Mouse (Mus musculus) stomach, embryonic 16.5 days (tissue): ENCODE results near the gene Osbpl8. TPM values are rescaled to one million over a fixed set of nuclear protein-coding genes. Genes with fewer than 3 reads are reported as not detected.
"Not testable (repeated sequence)": the region's sequence is repeated elsewhere in the genome, so short reads cannot be mapped to it uniquely, and the experiment has no call there.

Experiments
- ATAC-seq: fragments of 200-750 bp; cut with Nextera tagmentation; 2 replicates; pipeline ENCODE4 v1.8.0; 2017; ENCODE audit warnings: moderate number of reproducible peaks, moderate TSS enrichment; ENCODE audit not compliant: insufficient read depth, low FRiP score
- H3K27ac ChIP-seq: fragments of 300-500 bp; sonication (generic); 2 replicates; pipeline ENCODE4 v1.5.1; 2014; ENCODE audit warnings: low read length
- H3K27me3 ChIP-seq: fragments of 300-500 bp; sonication (generic); 2 replicates; pipeline ENCODE4 v1.6.1; 2014; ENCODE audit warnings: low read length, control low read depth, mixed read lengths; ENCODE audit not compliant: control insufficient read depth, insufficient read depth
- H3K36me3 ChIP-seq: fragments of 300-500 bp; sonication (generic); 2 replicates; pipeline ENCODE4 v1.6.1; 2014; ENCODE audit warnings: low read length; ENCODE audit not compliant: control insufficient read depth, insufficient read depth
- H3K4me1 ChIP-seq: fragments of 300-500 bp; sonication (generic); 2 replicates; pipeline ENCODE4 v1.6.1; 2014; ENCODE audit warnings: low read length, control low read depth, mixed read lengths; ENCODE audit not compliant: control insufficient read depth, insufficient read depth
- H3K4me2 ChIP-seq: fragments of 300-500 bp; sonication (generic); 2 replicates; pipeline ENCODE4 v1.6.1; 2014; ENCODE audit warnings: low read depth, low read length, mixed read lengths
- H3K4me3 ChIP-seq: fragments of 300-500 bp; sonication (generic); replicated peaks from 2 replicates; pipeline ENCODE4 v1.5.1; 2014; ENCODE audit warnings: mild to moderate bottlenecking, low read length
- H3K9ac ChIP-seq: fragments of 300-500 bp; sonication (generic); 2 replicates; pipeline ENCODE4 v1.6.1; 2014; ENCODE audit warnings: low read length
- H3K9me3 ChIP-seq: fragments of 300-500 bp; sonication (generic); replicated peaks from 2 replicates; pipeline ENCODE4 v1.6.1; 2016; ENCODE audit warnings: low read length, control low read depth; ENCODE audit not compliant: control insufficient read depth
- WGBS: fragments of 180-500 bp; shearing (Covaris S2); extraction: QIAGEN DNeasy Blood & Tissue Kit; methylation state at CpG from one replicate; pipeline ENCODE4 v1.1.7; 2014; 5-methylcytosine and 5-hydroxymethylcytosine counted together
- polyA plus RNA-seq: library from polyadenylated mRNA; unstranded; fragments of >200 nt; fragmentation: Nextera tagmentation; extraction: Ambion mirVana; gene quantifications from 2 replicates; pipeline ENCODE4 v1.2.1, GENCODE M21; 2015

Osbpl8 gene
- polyA plus RNA-seq, 1 experiment from 2014 or later: 6.7 TPM

DNA sequence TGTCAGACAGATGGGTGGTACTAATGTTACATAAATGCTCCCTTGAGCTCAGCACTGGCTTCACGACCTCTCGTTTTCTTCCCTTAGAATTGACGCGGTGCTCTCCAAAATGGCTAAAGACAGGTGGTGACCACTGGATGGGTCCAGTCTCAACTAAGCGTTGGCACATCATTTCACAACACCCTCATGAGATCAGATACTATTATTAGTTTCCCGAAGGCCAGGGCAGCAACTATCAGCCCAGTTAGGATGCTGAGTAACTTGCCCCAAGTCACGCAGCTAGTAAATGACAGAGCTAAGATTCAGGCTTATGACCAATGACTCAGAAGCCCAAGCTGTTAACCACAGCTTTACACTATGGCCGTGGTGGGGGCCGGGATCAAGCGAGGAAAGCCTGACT lies 37.2 kb upstream of the Osbpl8 start:
- Histone ChIP-seq H3K4me2 (no peak overlapping the region), H3K36me3 (no peaks in the 10 kb centered on the region), H3K9me3 (no peaks in the 10 kb centered on the region), H3K27ac (no peak overlapping the region), H3K27me3 (no peaks in the 10 kb centered on the region), H3K4me3 (no peak overlapping the region), H3K9ac (no peak overlapping the region), H3K4me1 (no peaks in the 10 kb centered on the region)
- no peak for ATAC-seq
- 84% methylated on average over 10 of the region's 10 CpGs for WGBS

DNA sequence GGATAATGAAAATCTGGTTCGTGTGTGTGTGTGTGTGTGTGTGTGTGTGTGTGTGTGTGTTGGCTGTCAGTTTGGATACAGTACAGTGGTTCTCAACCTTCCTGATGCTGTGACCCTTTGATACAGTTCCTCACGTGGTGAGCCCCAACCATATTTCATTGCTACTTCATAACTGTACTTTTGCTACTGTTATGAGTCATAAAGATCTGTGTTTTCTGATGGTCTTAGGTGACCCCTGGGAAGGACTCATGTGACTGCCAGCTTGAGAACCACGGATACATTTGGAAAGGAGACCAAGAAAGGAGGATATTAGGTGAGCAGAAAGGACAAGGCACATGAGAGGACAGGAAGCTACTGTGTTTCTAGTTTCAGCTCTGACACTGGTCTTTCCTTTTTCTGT lies 36.1 kb upstream of the Osbpl8 start:
- H3K4me1 ChIP-seq: no peaks in the 10 kb centered on the region
- no peaks in the 10 kb centered on the region for H3K36me3 ChIP-seq
- H3K4me2 ChIP-seq: no peak overlapping the region
- no peak for ATAC-seq
- no peaks in the 10 kb centered on the region for H3K9me3 ChIP-seq
- no peak overlapping the region for H3K27ac ChIP-seq
- WGBS: 64% methylated on average over 3 of the region's 3 CpGs
- no peak overlapping the region for H3K9ac ChIP-seq
- no peaks in the 10 kb centered on the region for H3K27me3 ChIP-seq
- no peak overlapping the region for H3K4me3 ChIP-seq

DNA sequence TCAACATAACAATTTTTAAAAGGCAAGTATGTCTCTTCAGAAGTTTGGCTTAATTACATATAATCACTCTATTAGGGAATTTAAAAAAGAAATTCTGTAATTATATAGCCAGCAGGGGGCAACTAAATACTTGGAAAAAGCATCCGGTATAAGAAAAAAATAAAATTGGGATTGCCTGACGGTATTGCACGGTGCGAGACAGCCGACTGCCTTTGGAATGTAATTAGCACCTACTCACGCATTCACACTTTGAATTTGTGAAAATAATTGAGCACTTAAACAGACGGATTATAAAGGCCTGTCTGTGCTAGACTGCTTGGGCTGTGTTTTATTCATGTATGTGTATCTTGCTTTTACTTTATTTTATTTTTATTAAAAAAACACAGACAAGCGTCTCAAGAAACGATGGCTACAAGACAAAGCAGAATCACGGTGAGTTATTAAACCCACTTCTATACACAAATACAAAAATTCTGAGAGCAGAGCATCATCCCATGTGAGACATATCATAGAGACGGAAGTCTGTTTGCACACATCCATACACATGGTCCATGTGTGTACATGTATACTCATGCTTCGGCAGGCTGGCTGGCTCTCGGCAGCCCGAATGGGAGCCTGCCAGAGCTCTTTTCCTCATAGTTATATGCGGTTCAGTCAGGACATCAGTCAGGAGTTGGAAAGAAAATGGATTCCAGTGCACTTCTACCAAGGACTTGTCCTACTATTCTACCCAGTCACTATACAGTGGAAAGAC lies 34.5 kb upstream of the Osbpl8 start:
- WGBS: 80% methylated on average over 15 of the region's 15 CpGs
- no peak overlapping the region for H3K4me2 ChIP-seq
- ATAC-seq: no peak
- no peaks in the 10 kb centered on the region for H3K36me3 ChIP-seq
- no peak overlapping the region for H3K9ac ChIP-seq
- H3K4me1 ChIP-seq: no peaks in the 10 kb centered on the region
- no peak overlapping the region for H3K4me3 ChIP-seq
- H3K27ac ChIP-seq: no peak overlapping the region
- no peaks in the 10 kb centered on the region for H3K9me3 ChIP-seq
- no peaks in the 10 kb centered on the region for H3K27me3 ChIP-seq

DNA sequence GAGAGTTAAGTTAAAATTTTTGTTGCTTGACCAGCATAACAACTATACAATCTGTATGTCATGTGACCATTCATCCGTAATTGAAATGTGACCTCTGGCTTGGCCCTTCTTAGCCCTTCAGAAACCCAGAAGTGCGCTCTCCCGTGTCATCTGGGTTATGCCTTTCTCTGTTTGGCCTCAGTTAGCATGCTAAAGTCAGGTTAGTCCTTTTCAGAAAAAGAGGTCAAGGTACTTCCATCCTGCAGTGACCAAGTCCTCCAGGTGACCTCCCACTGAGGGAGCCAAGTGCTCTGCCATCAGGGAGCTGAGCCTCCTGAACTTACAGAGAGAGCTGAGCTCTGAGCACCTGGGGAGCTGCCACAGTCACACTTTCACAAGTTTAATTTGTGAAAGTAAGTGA lies 33.7 kb upstream of the Osbpl8 start:
- 63% methylated on average over 3 of the region's 3 CpGs for WGBS
- no peak overlapping the region for H3K4me3 ChIP-seq
- H3K27me3 ChIP-seq: no peaks in the 10 kb centered on the region
- no peak overlapping the region for H3K4me2 ChIP-seq
- no peak overlapping the region for H3K9ac ChIP-seq
- ATAC-seq: no peak
- no peaks in the 10 kb centered on the region for H3K4me1 ChIP-seq
- H3K27ac ChIP-seq: no peak overlapping the region
- H3K9me3 ChIP-seq: no peaks in the 10 kb centered on the region
- H3K36me3 ChIP-seq: no peaks in the 10 kb centered on the region

DNA sequence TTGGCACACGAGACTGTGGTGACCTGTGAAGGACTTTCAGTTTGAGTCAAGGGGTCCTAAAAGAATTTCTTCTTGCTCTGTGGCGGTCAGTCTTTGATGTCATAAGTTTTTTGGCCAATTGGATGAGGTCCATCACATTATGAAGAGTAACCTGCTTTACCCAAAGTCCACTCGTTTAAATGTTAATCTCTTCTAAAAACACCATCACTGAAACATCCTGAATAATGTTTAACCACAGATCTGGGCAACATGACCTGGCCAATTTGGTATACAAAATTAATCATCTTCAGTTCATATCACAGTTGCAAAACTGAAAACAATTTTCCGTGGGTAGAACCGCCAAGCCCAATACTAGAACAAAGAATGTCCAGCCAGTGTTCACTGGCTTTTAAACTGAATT lies 31.3 kb upstream of the Osbpl8 start:
- no peak overlapping the region for H3K4me3 ChIP-seq
- H3K27ac ChIP-seq: no peak overlapping the region
- H3K4me1 ChIP-seq: no peaks in the 10 kb centered on the region
- H3K4me2 ChIP-seq: no peak overlapping the region
- H3K36me3 ChIP-seq: no peaks in the 10 kb centered on the region
- ATAC-seq: no peak
- no peaks in the 10 kb centered on the region for H3K9me3 ChIP-seq
- H3K9ac ChIP-seq: no peak overlapping the region
- no peaks in the 10 kb centered on the region for H3K27me3 ChIP-seq
- WGBS: 78% methylated on average over 5 of the region's 5 CpGs

DNA sequence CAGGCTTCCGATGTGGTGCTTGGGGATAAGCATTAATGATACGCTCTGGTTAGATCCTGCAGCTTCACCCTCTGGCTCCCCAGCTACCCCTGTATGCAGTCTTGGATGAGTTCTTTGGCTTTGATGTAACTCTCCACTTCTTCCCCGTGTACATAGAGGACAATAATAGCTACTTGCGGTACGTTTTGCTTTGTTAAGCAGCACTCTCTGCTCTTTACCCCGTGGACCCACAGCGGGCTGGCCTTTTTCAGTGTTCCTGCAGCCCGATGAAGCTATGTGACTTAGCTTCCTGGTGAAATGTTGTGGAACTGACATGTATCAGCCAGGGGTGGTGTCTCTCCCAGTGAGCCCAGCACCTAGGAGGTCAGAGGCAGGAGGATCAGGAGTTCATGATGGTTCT lies 30.6 kb upstream of the Osbpl8 start:
- WGBS: 90% methylated on average over 8 of the region's 8 CpGs
- H3K36me3 ChIP-seq: no peaks in the 10 kb centered on the region
- no peak overlapping the region for H3K4me3 ChIP-seq
- H3K27me3 ChIP-seq: no peaks in the 10 kb centered on the region
- H3K4me2 ChIP-seq: no peak overlapping the region
- no peak for ATAC-seq
- no peaks in the 10 kb centered on the region for H3K9me3 ChIP-seq
- no peaks in the 10 kb centered on the region for H3K4me1 ChIP-seq
- no peak overlapping the region for H3K27ac ChIP-seq
- no peak overlapping the region for H3K9ac ChIP-seq

DNA sequence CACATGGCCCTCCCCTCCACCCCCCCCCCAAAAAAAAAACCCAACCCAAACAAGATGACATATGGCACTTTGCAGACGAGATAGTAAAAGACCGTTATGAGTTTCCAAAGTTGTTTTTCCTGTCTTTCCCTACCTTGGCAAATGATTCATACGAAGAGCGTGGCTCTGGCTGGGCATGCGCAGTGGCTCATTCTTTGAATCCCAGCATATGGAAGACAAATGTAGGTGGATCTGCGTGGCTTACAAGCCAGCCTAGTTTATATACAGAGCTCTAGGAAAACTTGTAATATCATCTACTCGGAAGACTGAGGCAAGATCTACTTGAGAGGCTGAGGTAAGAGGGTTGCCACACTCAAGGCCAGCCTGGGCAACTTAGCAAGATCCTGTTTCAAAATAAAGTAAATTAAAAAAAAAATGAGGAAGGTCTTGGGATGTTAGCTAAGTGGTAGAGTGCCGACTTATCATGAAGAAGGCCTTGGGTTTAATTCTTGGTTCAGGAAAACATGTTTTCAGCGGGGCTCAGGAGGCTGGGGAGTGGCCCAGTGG lies 30.1 kb upstream of the Osbpl8 start:
- H3K27me3 ChIP-seq: no peaks in the 10 kb centered on the region
- H3K9ac ChIP-seq: no peak overlapping the region
- H3K4me2 ChIP-seq: no peak overlapping the region
- H3K4me1 ChIP-seq: no peaks in the 10 kb centered on the region
- no peak for ATAC-seq
- H3K4me3 ChIP-seq: no peak overlapping the region
- H3K36me3 ChIP-seq: no peaks in the 10 kb centered on the region
- H3K27ac ChIP-seq: no peak overlapping the region
- H3K9me3 ChIP-seq: no peaks in the 10 kb centered on the region
- 80% methylated on average over 9 of the region's 9 CpGs for WGBS

DNA sequence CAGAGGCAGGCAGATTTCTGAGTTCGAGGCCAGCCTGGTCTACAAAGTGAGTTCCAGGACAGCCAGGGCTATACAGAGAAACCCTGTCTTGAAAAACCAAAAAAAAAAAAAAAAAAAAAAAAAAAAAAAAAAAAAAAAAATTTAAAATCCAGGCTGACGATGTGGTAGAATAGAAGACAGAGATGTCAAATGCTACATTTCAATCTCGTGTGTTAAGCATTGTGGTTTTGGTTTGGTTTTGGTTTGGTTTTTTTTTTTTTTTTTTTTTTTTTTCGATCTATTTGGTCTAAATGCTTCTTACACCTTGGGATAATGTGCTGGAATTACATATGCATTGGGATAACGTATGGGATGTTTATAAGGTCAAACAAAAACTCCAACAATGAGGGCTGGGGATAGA lies 28.2 kb upstream of the Osbpl8 start:
- not testable (repeated sequence) for H3K9ac ChIP-seq, H3K27ac ChIP-seq, H3K4me1 ChIP-seq, H3K4me3 ChIP-seq, H3K27me3 ChIP-seq, H3K9me3 ChIP-seq, ATAC-seq, H3K36me3 ChIP-seq, H3K4me2 ChIP-seq
- 77% methylated on average over 5 of the region's 5 CpGs for WGBS

DNA sequence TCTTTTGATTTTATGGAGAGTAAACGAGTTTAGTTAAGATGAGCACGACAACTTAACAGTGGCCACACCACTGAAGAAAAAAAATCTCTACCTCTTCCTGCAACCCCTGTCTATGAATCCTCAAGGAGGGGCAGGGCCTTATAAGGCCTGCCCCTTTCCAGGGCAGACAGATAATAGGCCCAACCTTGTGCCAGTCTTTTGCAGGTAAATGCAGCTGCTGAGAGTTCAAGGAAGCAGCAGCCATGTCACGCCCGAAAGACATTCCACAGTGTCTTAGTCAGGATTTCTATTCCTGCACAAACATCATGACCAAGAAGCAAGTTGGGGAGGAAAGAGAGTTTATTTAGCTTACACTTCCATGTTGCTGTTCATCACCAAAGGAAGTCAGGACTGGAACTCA lies 26.6 kb upstream of the Osbpl8 start:
- H3K27me3 ChIP-seq: no peaks in the 10 kb centered on the region
- H3K36me3 ChIP-seq: no peaks in the 10 kb centered on the region
- WGBS: 83% methylated on average over 4 of the region's 4 CpGs
- no peaks in the 10 kb centered on the region for H3K9me3 ChIP-seq
- no peak overlapping the region for H3K27ac ChIP-seq
- no peaks in the 10 kb centered on the region for H3K4me1 ChIP-seq
- H3K4me2 ChIP-seq: no peak overlapping the region
- ATAC-seq: no peak
- H3K4me3 ChIP-seq: no peak overlapping the region
- no peak overlapping the region for H3K9ac ChIP-seq
